Mouse (Mus musculus): ENCODE results near the gene Zfp719. TPM values are rescaled to one million over a fixed set of nuclear protein-coding genes. Genes with fewer than 3 reads are reported as not detected.

Zfp719 gene
- total RNA-seq (2021) = 10 to 100 TPM; 17.6 to 21.3 TPM
- long read RNA-seq, experiment 1, full-length matches to known transcripts = 14 of 17 reads
- long read RNA-seq, experiment 1, partial matches to known transcripts = 2 of 17 reads
- long read RNA-seq, experiment 1, other reads (novel, unspliced or antisense) = 1 of 17 reads
- long read RNA-seq, experiment 2, full-length matches to known transcripts = 7 of 11 reads
- long read RNA-seq, experiment 2, partial matches to known transcripts = 1 of 11 reads
- long read RNA-seq, experiment 2, other reads (novel, unspliced or antisense) = 3 of 11 reads

DNA sequence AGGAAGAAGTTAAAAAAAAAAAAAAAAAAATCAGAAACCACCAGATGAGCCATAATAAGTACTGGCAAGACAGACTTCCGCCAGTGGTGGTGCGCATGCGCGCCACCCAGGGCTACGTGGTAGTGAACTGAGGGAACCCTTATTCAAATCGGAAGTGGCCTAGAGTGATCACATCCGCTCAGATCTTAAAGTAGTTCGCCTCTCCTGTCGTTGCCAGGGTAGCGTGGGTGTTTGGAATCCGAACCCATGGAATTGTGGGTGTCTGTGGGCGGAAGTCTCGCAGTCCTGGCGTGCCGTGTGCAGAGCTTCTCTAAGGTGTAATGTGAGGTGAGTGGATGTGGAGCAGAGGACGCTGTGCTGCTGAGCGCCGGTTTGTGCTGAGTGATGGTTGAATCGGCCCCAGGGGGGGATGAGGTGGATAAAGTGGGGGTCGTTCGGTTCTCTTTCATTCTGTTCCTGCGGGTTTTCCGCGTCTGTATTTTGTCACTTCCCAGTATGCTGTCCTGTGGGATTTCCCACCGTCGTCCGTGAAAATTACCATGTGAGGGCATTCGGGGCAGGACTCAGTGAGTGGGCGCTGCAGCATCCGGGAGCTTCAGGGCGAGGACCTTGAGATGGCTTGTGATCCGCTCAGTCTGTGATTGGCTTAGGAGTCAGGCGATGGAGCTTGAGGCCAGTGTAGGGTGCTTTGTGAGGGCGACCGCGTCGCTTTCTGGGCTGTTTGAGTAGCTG lies at the start of gene Zfp719:
Zfp719 (plus strand) TSS at position 171 of the 732 bp plus-strand sequence.
- peak; percentile 95 to 98 for DNase-seq (ENCODE audit: low spot score in 2 of 2)
- intact Hi-C loops (cut with DNase I) = loop anchor here (2.0 to 10.0 kb wide), 2 partner anchors 17 to 265 kb away; partner anchors contain the start of genes Zfp658 and Zfp715

DNA sequence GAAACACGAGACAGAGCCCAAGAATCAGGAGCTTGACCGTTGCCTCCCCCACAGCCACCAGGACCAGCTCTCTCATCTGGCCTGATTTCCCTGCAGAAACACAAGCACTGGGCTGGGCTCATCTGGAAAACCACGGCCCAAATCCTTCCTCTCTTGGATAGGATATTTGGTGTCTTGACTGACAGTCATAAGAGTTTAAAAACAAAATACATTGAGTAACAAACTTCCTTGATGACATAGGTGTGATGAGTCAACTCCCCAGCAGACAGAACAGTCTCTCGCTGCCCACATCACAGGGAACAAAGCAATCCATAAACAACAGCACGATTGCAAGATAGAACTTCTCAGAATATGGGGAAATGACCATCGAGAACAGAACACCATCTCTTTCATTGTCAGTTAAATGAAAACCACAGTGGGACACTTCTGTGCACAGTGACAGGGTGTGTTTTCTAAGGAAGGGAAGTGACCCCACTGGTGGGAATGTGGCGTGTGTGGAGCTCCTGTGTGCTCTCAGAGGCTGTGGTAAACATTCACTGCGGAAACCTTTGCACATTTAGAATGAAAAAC lies 49.1 kb upstream of the Zfp719 start:
- intact Hi-C loops (cut with DNase I) = no loop called here
- DNase-seq (ENCODE audit: low spot score in 2 of 2) = no peak

DNA sequence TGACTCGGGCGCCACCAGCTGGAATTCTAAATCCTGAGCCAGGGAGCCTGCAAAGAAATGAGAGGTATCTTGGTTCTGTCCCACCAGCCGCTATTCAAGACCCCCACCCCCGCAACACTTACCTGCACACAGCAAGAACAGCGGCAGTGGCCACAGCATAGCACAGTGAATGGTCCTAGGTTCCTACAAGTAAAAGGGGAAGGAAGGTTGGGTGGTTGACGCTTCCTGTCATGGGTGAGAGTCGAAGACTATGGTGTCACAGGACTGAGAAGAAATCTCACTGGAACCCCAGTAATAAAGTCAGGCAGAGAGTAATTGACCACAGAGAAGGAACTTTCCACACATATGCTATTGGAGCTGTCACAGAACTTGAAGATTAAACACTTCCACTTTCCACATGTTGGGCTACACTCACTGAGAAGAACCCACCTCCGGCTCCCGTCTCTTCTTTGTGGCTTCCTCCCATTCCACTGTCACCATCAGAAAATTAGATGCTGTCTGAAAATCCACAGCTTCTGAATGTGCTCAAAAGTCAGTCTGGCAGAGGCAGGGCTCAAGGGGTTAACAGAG lies 46.4 kb upstream of the Zfp719 start:
- intact Hi-C loops (cut with DNase I) = no loop called here
- no peak for DNase-seq (ENCODE audit: low spot score in 2 of 2)

DNA sequence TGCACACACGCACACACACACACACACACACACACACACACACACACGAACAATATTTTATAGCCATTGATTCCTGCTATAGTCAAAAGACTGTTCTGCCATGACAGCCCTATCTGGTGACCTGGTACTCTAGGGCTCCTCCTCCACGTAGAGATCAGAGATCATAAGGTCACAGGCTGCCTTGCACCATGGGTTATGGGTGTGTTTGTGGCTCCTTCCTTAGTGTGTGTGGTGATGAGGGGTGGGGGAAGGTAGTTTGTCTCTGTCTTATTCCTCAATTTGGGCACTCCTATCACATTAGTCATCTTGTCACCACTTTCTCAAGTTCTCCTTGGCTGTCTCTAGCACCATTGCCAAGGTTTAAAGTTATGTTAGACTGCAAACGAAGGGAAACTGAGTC lies 40.9 kb upstream of the Zfp719 start:
- no peak for DNase-seq (ENCODE audit: low spot score in 2 of 2)
- intact Hi-C loops (cut with DNase I) = no loop called here

DNA sequence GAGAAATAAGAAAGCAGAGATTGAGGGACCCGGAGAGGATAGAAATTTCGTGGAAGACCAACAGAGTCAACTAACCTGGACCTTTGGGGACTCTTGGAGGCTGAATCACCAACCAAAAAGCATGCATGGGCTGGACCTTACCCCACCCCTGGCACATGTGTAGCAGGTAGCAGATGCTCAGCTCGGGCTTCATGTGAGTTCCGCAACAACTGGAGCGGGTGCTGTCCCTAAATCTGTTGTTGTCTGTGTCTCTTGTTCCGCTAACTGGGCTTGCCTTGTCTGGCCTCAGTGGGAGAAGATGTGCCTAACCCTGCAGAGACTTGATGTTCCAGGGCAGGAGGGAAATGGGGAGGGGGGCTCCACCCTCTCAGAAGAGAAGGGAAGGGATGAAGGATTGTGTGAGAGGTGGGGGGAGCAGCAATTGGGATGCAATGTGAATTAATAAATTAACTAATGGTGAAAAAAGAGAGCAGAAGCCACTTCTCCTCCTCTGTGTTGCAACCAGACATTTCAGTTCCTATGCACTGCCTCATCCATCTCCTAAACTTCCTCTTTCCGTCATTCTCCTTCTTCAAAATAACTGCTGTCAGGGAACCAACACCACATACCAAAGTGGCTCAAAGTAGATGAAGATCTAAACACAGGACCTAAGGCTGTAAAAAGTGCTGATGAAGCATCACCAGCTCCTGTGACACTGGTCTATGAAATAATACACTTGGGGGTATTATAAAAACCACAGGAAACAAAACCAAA lies 35.0 kb upstream of the Zfp719 start, which contains the start of gene Cd33:
Cd33 (minus strand) TSS at position 204 of the 753 bp plus-strand sequence.
- DNase-seq (ENCODE audit: low spot score in 2 of 2) = no peak
- intact Hi-C loops (cut with DNase I) = no loop called here

DNA sequence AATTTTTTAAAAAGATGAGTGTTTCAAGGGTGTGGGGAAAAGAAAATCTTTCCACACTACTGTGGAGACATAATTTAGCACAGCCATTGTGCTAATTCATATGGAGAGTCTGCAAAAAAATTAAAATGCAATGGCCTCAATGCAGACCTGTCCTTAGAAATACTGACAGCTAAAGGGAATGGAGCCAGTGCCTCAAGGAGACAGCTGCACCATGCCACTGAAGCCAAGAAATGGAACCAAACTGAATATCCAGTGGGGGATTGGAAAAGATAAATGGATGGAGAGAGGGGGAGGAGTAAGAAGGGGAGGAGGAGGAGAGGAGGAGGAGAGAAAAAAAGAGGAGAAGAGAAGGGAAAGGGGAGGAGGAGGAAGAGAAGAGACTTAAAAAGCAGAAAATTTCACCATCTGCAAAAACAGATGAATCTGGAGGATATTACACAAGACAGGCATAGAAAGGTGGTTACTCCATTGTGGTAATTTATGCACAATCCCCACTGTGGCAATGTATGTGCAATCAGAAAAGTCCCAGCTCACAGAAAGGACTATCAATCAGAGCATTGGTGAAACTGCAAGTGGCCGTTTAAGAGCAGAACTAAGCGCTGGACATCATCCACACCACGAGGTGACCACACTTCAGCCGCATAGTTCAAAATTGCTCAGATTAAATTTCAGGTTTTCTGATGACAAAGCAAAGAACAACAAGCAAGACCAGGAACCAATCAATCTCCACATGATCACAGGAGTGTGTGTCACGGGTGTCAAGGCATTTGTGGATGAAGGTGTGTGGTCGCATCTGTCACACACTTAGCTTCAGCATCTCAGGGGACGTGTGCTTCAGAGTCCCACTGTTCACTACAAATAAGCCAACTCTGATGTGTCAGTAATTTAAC lies 33.5 kb upstream of the Zfp719 start:
- intact Hi-C loops (cut with DNase I) = no loop called here
- no peak for DNase-seq (ENCODE audit: low spot score in 2 of 2)

DNA sequence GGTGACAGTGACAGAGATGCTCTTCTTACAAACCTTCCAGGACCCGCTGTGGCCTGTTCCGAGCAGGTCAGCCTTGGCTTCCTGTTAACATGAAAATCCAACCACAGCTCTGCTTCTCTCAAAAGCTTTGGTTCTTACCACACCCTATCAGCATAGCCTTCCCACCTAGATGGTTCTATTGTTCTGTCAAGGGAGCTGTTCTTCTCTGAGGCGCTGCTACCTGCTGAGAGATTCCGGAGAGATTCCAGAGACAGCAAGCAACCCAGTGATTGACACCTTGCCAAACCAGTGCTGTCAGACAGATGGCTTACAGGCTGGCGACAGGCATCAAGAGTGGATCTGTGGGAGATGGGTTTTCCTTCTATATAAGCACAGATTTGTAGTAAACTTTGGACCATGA lies 31.7 kb upstream of the Zfp719 start:
- peak in 1 of 2 experiments; percentile 16 for DNase-seq (ENCODE audit: low spot score in 2 of 2)
- intact Hi-C loops (cut with DNase I) = no loop called here

DNA sequence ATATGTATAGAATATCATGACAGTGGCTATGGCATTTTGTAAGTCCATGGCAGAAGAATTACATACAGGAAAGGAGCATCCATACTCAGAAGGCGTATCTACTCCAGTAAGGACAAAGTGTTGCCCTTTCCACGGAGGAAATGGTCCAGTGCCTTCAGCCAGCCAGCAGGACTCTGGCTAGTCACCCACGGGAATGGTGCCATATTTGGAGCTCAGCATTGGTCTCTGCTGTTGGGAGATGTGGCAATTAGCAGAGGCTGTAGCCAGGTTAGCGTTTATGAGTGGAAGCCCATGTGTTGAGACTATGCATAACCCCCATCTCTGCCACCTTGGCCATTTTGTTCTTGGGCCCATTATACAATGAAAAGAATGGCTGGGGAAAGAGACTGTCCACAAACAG lies 31.2 kb upstream of the Zfp719 start:
- intact Hi-C loops (cut with DNase I) = no loop called here
- DNase-seq (ENCODE audit: low spot score in 2 of 2) = no peak

DNA sequence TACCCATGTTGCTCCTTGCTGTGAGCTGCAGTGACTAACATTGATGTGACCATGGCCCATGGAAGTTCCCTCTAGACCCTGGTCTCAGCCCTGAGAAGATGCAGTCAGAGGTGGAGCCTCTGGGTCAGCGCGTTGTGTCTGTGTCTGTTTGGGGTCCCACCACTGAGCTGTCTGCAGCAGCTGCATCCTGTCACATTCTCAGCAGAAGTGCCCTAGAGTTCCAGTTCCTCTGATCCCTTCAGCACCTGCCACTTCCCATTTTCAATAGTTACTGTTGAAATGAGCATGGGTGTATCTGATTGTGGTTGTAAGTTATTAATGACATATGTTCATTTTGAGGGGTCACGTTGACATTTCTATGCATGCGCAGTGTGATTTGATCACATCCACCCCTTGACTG lies 26.3 kb upstream of the Zfp719 start:
- intact Hi-C loops (cut with DNase I) = no loop called here
- peak; percentile 41 to 49 for DNase-seq (ENCODE audit: low spot score in 2 of 2)

DNA sequence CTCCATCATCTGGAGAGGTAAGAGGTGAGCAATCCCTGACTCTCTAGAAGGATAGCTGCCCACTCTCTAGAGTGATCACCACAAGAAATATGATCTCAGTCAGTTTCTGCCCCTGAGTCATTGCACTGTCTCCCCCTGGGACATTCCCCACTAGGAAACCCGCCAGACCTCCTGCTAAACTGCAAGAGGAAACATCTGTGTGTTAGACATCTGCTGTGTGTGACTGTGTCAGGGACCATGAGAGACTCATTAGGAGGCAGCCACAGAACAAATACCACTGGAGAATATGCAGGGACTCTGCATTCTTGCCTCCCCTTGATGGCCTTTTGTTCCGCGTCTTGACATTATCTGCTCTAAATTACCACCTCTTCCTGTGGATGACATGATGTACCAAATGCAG lies 24.9 kb upstream of the Zfp719 start:
- intact Hi-C loops (cut with DNase I) = no loop called here
- no peak for DNase-seq (ENCODE audit: low spot score in 2 of 2)

DNA sequence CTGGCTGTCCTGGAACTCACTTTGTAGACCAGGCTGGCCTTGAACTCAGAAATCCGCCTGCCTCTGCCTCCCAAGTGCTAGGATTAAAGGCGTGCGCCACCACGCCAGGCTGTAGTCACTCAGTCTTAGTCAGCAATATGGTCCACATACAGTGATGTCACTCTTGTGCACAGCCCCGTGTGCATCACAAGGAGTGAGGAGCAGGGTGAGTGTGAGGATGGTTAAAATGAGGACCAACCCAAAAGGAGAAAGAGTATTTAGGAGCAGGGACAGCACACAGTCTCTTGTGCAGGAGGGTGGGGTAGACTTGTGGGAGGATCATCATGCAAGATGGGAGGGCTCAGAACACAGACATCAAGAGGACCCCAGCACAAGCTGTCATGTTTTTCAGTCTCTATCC lies 24.1 kb upstream of the Zfp719 start:
- no peak for DNase-seq (ENCODE audit: low spot score in 2 of 2)
- intact Hi-C loops (cut with DNase I) = no loop called here

DNA sequence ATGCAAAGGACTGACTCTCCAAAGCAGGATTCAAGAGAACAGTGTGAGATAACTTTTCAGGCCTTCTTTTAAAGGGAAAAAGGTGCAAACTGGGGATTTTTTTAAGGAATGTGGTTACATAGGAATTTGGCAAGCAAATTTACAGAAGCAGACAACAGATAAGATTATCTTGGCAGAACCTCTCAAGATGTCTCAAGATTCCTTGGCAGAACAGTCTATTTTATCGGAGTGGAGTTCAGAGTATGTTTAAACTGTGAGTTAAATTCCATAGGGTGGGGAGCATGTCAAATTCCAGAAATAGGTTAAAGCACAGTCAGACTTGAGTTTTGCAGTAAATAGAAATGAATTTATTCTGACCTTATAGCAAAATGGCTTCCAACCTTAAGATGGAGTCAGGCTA lies 22.5 kb upstream of the Zfp719 start:
- DNase-seq (ENCODE audit: low spot score in 2 of 2) = no peak
- intact Hi-C loops (cut with DNase I) = no loop called here

DNA sequence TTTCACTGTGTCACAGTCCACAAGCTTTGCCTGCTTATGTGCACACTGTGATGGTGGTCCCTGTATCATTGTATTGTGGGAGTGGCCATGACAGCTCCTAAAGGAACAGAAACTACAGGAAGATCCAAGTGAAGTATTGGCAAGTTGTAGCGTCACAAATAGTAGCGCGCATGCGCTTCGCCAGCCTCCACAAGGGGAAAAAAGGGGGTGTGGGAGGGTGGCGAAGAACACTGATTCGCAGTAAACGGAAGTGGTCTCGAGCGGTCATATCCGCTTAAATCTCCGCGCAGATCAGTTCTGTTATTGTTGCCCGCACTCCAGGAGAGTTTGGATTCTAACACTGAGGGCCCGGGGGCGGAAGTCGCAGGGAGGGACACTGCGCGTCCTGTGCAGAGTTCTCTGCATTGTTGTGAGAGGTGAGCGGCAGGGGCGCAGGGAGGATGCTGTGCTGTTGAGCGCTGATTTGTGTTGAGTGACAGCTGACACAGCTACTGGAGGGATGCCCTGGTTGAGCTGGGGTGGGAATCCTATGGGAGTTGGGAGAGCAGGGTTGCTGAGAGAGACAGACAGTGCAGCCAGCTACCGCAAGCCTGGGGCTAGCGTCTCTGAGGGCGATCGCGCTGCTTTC lies 17.3 kb upstream of the Zfp719 start, which contains the start of gene Zfp658:
Zfp658 (plus strand) TSS at position 251 of the 628 bp plus-strand sequence.
- peak; percentile 91 to 93 for DNase-seq (ENCODE audit: low spot score in 2 of 2)
- intact Hi-C loops (cut with DNase I) = loop anchor here (2.0 to 5.0 kb wide), 2 partner anchors 17 to 105 kb away; partner anchors contain the start of gene Zfp719

DNA sequence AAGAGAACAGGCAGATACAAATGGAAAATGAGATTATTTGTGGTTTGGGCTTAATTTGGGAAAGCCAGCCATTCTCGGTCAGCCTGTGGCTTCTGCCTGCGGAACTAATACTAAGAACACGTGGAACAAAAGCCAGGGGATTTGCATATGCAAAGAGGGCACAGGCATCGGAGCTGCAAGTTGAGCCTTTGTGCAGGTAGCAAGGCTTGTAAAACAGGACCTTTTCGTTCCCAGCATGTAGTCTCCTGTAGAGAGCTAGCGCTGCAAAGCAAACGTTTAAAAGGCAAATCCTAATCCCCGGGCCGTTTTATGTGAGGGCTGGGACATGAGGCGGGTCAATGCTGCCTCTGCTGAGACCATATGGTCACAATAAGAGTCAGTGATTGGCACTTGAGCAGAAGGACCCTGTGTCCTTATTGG lies 16.7 kb upstream of the Zfp719 start:
- intact Hi-C loops (cut with DNase I) = loop anchor here (2.0 to 5.0 kb wide), 2 partner anchors 16 to 105 kb away; partner anchors contain the start of gene Zfp719
- peak in 1 of 2 experiments; percentile 19 for DNase-seq (ENCODE audit: low spot score in 2 of 2)

DNA sequence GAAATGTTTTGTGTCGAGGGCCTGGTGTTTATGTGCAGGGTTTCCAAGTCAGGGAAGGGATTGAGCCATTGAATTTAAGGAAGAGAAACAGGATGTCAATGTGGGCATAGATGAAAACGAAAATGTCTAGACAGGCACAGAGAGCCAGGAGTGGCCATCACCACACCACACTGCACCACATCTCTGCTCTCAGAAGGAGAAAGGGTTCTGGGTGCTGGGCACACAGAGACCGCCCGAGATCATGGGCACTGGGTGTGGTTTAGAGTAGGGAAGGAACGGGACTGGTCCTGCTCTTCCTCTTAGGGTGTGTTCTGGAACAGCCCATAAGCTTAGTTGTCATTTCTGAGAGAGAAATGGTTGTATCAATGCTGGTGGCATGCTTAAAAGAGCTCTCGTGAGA lies 16.1 kb upstream of the Zfp719 start:
- no peak for DNase-seq (ENCODE audit: low spot score in 2 of 2)
- intact Hi-C loops (cut with DNase I) = loop anchor here (2.0 to 5.0 kb wide), 2 partner anchors 16 to 104 kb away; partner anchors contain the start of gene Zfp719

DNA sequence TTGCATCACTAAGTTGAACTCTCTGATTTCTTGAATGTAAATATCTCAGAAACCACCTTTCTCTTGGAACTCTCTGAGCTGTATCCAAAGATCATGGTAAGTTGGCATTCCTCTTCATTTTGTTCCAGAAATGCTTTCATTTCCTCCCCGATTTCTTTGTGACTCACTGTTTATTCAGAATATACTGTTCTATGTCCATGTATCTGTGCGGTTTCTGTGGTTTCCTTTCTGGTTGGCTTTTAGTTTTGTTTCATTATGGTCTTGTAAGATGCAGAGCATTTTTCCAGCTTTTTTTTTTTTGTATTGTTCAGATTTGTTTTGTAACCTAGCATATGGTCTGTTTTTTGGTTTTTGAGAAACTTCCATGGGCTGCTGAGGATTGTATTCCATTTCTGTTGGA lies 8.2 kb upstream of the Zfp719 start:
- intact Hi-C loops (cut with DNase I) = no loop called here
- DNase-seq (ENCODE audit: low spot score in 2 of 2) = no peak

DNA sequence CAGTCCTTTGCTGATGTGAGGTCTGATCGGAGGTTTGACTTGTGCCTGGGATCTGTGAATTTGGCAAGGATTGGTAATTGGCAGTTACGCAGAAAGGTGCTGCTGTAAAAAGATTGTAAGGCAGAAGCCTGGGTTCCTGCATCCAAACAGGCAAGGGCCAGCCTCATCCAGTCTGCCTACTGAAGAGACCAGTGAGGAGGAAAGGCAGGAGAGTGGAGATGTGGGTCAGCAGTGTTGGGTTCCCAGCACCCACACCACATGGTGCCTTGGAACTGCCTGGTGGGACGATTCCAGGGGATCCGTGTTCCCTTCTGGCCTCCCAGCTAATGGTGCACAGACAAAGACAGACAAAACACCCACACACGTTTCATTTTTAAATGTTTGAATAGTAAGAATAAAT lies 1.1 kb downstream of the Zfp719 start:
- intact Hi-C loops (cut with DNase I) = loop anchor here (10.0 kb wide), 1 partner anchor 266 kb away; the partner anchor contains the start of gene Zfp715
- peak; percentile 31 to 33 for DNase-seq (ENCODE audit: low spot score in 2 of 2)

DNA sequence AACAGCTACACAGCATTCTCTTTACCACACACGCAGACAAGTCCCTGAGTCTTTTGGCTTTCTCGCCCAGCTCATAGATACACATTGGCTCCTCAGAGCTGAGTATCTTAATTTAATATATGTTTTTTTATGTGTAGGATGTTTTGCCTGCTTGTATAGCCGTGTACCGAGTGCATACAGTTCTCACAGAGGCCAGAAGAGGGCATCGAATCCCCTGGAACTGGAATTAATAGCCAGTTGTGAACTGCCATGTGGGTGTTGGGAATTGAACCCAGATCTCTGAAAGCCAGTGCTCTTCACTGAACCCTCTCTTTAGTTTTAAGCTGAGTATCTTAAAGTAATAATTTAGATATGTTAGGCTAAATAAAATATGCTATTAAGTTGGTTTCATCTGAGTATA lies 5.4 kb downstream of the Zfp719 start:
- intact Hi-C loops (cut with DNase I) = loop anchor here (5.0 to 10.0 kb wide), 2 partner anchors 93 to 270 kb away; partner anchors contain the start of gene Zfp715

More for the DNA sequence above, 5.4 kb downstream of the Zfp719 start:
- no peak for DNase-seq (ENCODE audit: low spot score in 2 of 2)

Data from left cerebral cortex, postnatal 14 days (tissue).